Mouse (Mus musculus) kidney, embryonic 15.5 days (tissue): ENCODE measurements at regions not wholly inside any gene's neighbourhood (a gene's known extent, or its start where the extent isn't known, plus 50 kb on each side); places are given as distances from the start of the nearest gene placed in this dataset.

Source experiments
- ATAC-seq: fragments of 200-750 bp; cut with Nextera tagmentation; replicated peaks from 2 replicates; pipeline ENCODE4 v1.8.0; 2017; ENCODE audit warnings: moderate TSS enrichment; ENCODE audit not compliant: low FRiP score
- H3K27ac ChIP-seq: fragments of 300-500 bp; sonication (generic); 2 replicates; pipeline ENCODE4 v1.5.1; 2015; ENCODE audit warnings: mild to moderate bottlenecking, inconsistent platforms
- H3K27me3 ChIP-seq: fragments of 300-500 bp; sonication (generic); 2 replicates; pipeline ENCODE4 v1.6.1; 2015; ENCODE audit warnings: inconsistent platforms
- H3K36me3 ChIP-seq: fragments of 300-500 bp; sonication (generic); 2 replicates; pipeline ENCODE4 v1.6.1; 2015; ENCODE audit warnings: inconsistent platforms
- H3K4me1 ChIP-seq: fragments of 300-500 bp; sonication (generic); 2 replicates; pipeline ENCODE4 v1.6.1; 2015; ENCODE audit warnings: inconsistent platforms
- H3K4me2 ChIP-seq: fragments of 300-500 bp; sonication (generic); 2 replicates; pipeline ENCODE4 v1.6.1; 2015; ENCODE audit warnings: moderate library complexity, mild to moderate bottlenecking, inconsistent platforms
- H3K4me3 ChIP-seq: fragments of 300-500 bp; sonication (generic); replicated peaks from 2 replicates; pipeline ENCODE4 v1.5.1; 2015; ENCODE audit warnings: mild to moderate bottlenecking, inconsistent platforms
- H3K9ac ChIP-seq: fragments of 300-500 bp; sonication (generic); 2 replicates; pipeline ENCODE4 v1.6.1; 2015; ENCODE audit warnings: mild to moderate bottlenecking, inconsistent platforms
- H3K9me3 ChIP-seq: fragments of 300-500 bp; sonication (generic); replicated peaks from 2 replicates; pipeline ENCODE4 v1.6.1; 2016; ENCODE audit warnings: inconsistent platforms
- WGBS: fragments of 180-500 bp; shearing (Covaris S2); methylation state at CpG from one replicate; pipeline ENCODE4 v1.1.7; 2015; ENCODE audit warnings: mixed read lengths; 5-methylcytosine and 5-hydroxymethylcytosine counted together

DNA sequence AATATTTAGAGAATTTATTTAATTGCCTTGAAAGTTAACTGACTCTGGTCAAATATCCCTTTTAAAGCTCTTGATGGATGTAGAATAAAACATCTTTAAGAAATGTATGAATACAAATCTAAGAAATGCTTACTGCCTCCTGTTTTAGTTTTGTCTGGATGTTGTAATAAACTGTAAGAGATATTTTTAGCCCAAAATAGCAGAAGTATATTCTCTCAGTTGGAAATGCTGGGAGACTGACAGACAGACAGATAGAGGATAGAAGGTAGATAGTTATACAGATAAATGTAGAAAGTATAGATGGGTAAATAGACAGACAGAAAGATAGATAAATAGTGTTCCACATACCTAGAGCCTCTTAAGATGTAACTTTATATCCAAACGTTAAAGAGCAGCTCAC, 379.5 kb downstream of the Frk start:
- Histone ChIP-seq H3K9me3 (no peaks in the 10 kb centered on the region), H3K36me3 (no peaks in the 10 kb centered on the region), H3K4me3 (no peak overlapping the region), H3K4me2 (no peak overlapping the region), H3K9ac (no peak overlapping the region), H3K27me3 (no peaks in the 10 kb centered on the region), H3K27ac (no peak overlapping the region), H3K4me1 (no peaks in the 10 kb centered on the region)
- WGBS, result 66% methylated on average over 1 of the region's 1 CpGs
- ATAC-seq, result no peak

DNA sequence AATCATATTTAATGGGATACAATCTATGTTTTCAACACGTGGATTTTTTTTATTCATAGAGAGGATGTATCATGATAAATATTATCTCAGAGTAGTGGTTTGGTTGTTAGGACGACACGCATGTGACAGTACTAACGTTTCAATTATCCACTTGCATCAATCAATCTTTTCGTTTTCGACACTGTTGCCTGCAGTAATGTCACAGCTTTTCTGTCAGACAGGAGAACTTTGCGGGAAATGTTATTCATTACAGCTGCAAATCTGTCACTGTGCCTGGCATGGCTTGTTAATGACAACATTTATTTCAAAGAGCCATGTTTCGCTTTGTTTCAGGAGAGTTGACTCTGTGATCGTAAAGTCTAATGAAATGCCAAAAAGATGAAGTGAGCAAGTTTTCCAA, 388.7 kb downstream of the Frk start:
- H3K4me3 ChIP-seq, result no peak overlapping the region
- no peaks in the 10 kb centered on the region for H3K36me3 ChIP-seq
- ATAC-seq, result no peak
- H3K9me3 ChIP-seq, result no peaks in the 10 kb centered on the region
- WGBS, result 40% methylated on average over 9 of the region's 9 CpGs
- H3K27me3 ChIP-seq, result no peaks in the 10 kb centered on the region
- H3K27ac ChIP-seq, result no peak overlapping the region
- H3K4me2 ChIP-seq, result 0 out of 2 replicates have a peak overlapping the region, but pooled peaks have one; percentile 7
- no peaks in the 10 kb centered on the region for H3K4me1 ChIP-seq
- H3K9ac ChIP-seq, result no peak overlapping the region

DNA sequence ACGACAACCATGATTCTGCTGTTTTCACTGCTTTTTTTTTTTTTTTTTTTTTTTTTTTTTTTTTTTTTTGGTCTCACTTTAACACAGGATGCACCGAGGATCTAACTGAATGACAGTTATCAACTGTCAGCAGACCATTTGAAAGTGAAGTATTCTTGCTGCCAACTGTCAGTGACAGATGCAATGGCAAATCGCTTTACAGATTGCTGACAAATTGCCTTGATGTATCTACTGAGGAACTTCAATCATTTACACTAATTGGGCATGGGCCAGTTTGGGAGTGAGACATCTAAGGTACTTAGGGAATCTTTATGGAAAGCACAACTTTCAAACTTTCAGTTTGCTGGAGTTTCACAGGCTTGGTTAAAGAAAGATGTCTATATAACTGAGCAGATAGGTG, 395.3 kb downstream of the Frk start:
- Histone ChIP-seq H3K36me3 (no peaks in the 10 kb centered on the region), H3K9ac (no peak overlapping the region), H3K27ac (no peak overlapping the region), H3K27me3 (no peaks in the 10 kb centered on the region), H3K4me3 (no peak overlapping the region), H3K9me3 (no peaks in the 10 kb centered on the region), H3K4me1 (no peaks in the 10 kb centered on the region), H3K4me2 (no peak overlapping the region)
- no peak for ATAC-seq
- WGBS, result 76% methylated on average over 3 of the region's 3 CpGs

DNA sequence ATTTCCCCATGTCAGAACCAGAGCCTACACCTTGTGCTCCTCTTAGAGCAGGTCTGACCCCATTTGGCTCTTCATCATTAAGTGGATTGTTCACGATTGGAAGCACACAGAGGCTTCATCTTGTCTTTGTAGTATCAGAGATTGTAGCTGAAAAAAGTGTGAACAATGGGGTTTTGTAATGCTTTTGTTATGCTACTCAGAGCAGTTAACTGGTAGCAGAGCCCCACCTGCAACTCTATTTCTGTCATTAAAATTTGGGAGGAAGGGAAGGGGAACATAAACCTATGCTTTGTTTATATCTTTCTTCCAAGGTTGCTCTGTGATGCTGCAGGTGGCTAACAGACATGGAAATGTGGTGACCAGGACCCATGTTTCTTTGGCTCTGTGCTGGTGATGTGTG, 404.4 kb downstream of the Frk start:
- H3K4me3 ChIP-seq, result no peak overlapping the region
- no peak for ATAC-seq
- no peaks in the 10 kb centered on the region for H3K27me3 ChIP-seq
- no peaks in the 10 kb centered on the region for H3K9me3 ChIP-seq
- 50% methylated on average over 1 of the region's 1 CpGs for WGBS
- no peak overlapping the region for H3K9ac ChIP-seq
- H3K4me2 ChIP-seq, result no peak overlapping the region
- no peaks in the 10 kb centered on the region for H3K36me3 ChIP-seq
- no peak overlapping the region for H3K27ac ChIP-seq
- no peaks in the 10 kb centered on the region for H3K4me1 ChIP-seq

DNA sequence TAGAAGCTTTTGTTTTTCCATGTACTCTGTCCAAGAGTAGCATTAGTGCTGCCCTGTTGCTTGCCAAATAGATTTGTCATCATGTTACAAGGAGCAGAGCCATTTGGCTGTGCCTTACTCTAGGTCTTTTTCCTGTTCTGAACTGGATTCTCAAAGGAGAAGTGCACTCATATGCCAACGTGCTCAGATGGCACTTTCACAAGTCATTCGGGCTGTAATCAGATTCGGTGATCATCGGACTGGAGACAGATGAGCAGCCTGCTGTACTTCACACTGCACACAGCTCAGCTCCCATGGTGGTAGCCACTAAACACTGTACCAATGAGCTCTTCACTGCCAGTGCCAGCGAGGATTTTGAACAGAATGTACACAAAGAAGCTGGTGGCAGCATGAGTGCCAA, 421.1 kb downstream of the Frk start:
- WGBS, result 85% methylated on average over 5 of the region's 5 CpGs
- H3K9ac ChIP-seq, result no peak overlapping the region
- H3K27ac ChIP-seq, result no peak overlapping the region
- H3K4me1 ChIP-seq, result no peaks in the 10 kb centered on the region
- H3K36me3 ChIP-seq, result no peaks in the 10 kb centered on the region
- H3K4me2 ChIP-seq, result no peak overlapping the region
- no peaks in the 10 kb centered on the region for H3K27me3 ChIP-seq
- no peak overlapping the region for H3K4me3 ChIP-seq
- no peak for ATAC-seq
- H3K9me3 ChIP-seq, result no peaks in the 10 kb centered on the region

DNA sequence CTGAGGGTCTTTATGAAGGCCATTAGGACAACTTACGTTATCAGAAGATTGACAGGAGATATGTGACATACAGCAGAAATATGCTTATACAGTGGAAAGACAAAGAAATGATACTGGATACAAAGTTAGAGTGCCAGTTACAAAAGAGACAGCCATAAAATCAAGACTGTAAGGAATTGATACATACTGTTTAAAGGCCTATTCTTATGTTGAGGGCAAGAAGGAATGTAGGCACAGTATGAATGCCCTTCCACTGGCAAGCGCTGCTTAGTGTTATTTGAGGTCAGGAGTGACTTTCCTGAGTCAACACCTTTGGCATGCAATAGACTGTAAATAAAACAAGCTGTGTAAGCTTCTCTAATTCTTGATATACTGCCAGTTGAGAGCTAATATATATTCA, 421.5 kb downstream of the Frk start:
- H3K9ac ChIP-seq, result no peak overlapping the region
- H3K4me1 ChIP-seq, result no peaks in the 10 kb centered on the region
- WGBS, result 77% methylated on average over 2 of the region's 2 CpGs
- no peaks in the 10 kb centered on the region for H3K27me3 ChIP-seq
- no peaks in the 10 kb centered on the region for H3K36me3 ChIP-seq
- no peaks in the 10 kb centered on the region for H3K9me3 ChIP-seq
- H3K27ac ChIP-seq, result no peak overlapping the region
- H3K4me3 ChIP-seq, result no peak overlapping the region
- H3K4me2 ChIP-seq, result no peak overlapping the region
- ATAC-seq, result no peak

DNA sequence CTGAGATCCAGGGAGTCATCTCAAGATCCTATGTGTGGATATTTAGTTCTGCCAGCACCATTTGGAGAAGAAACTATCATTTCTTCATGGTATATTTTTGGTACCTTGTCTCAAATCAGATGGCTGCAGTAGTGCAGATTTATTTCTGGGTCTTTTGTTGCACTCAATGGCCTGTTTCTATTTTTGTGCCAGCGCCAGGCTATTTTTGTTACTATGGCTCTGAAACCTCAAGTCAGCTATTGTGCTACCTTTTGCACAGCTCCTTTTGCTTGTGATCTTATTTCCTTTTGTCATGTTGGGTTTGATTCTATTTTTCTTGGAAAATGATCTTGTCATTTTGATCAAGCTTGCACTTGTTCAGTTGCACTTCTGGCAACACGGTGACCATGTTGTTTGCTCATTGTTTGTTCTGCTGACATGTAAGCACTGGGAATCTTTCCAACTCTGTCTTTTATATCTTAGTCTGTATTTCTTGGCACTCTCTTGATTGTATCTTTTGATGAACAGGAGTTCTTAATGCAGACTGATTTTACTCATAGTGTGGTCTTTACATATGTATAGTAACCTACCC, 429.0 kb downstream of the Frk start:
- no peak overlapping the region for H3K27ac ChIP-seq
- no peaks in the 10 kb centered on the region for H3K9me3 ChIP-seq
- no peak overlapping the region for H3K4me2 ChIP-seq
- 65% methylated on average over 2 of the region's 2 CpGs for WGBS
- H3K4me3 ChIP-seq, result no peak overlapping the region
- no peaks in the 10 kb centered on the region for H3K27me3 ChIP-seq
- no peak for ATAC-seq
- no peaks in the 10 kb centered on the region for H3K36me3 ChIP-seq
- no peaks in the 10 kb centered on the region for H3K4me1 ChIP-seq
- no peak overlapping the region for H3K9ac ChIP-seq
